Mouse (Mus musculus): ENCODE measurements around the gene Ccdc77.
"Not testable (repeated sequence)": the region's sequence is repeated elsewhere in the genome, so short reads cannot be mapped to it uniquely, and the experiment has no call there.

DNA sequence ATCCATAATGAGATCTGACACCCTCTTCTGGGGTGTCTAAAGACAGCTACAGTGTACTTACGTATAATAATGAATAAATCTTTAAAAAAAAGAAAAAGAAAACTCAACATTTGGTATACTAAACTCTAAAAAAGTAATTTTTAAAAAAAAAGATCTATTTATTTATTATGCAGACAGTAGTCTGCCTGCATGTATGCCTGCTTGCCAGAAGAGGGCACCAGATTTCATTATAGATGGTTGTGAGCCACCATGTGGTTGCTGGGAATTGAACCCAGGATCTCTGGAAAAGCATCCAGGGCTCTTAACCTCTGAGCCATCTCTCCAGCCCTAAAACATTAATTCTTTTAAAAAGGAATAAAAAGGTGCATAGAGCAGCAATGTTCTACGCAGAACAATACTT lies 67.6 kb downstream of the Ccdc77 start:
- TF ChIP-seq CTCF (IDR thresholded peaks at IDR 0.05; ENCODE audit: low read depth, low read length); EP300 (IDR thresholded peaks at IDR 0.05; ENCODE audit: insufficient read depth, low read depth, low read length): not testable (repeated sequence)

All from ES-Bruce4 (cell line).